Mouse (Mus musculus): Measurements from ENCODE around the gene Riiad1. TPM values are rescaled to one million over a fixed set of nuclear protein-coding genes. Genes with fewer than 3 reads are reported as not detected.

Gene Riiad1
- polyA plus RNA-seq, 1 experiment from 2014 or later: 0.24 TPM

- no peaks in the 10 kb centered on the region for H3K9me3 ChIP-seq (replicated peaks; ENCODE audit: control insufficient read depth, low read length)
- H3K4me1 ChIP-seq (ENCODE audit: control insufficient read depth, low read depth, low read length): peaks cover 9% of the 10 kb centered on the region
- ATAC-seq (ENCODE audit: low read depth): peak; percentile 57
- 1% methylated on average over 24 of the region's 24 CpGs for WGBS (ENCODE audit: insufficient replicate concordance)
- H3K4me2 ChIP-seq (ENCODE audit: low read depth, low read length): peak within 1 kb of the TSS; percentile 89
- H3K36me3 ChIP-seq (ENCODE audit: control insufficient read depth, insufficient read depth): peaks cover 21% of the 10 kb centered on the region
- peak within 1 kb of the TSS; percentile 61 for H3K27ac ChIP-seq (ENCODE audit: low read length)
- peaks cover 6% of the 10 kb centered on the region for H3K27me3 ChIP-seq (ENCODE audit: control insufficient read depth, insufficient read depth, low read depth, low read length)
- H3K4me3 ChIP-seq (ENCODE audit: low read depth, low read length): peak within 1 kb of the TSS; percentile 93
- peak within 1 kb of the TSS; percentile 93 for H3K9ac ChIP-seq (ENCODE audit: low read depth, low read length)
Measured at GRCm38 (mm10) chr3:94443597-94443964, 36.6 kb downstream of the Riiad1 start, which contains the start of gene Oaz3. Oaz3 (minus strand) TSS chr3:94443915.

- WGBS (ENCODE audit: insufficient replicate concordance): under 1% methylated on average over 38 of the region's 39 CpGs
Measured at GRCm38 (mm10) chr3:94442951-94443596, 37.1 kb downstream of the Riiad1 start, which contains the start of gene Mrpl9. Mrpl9 (plus strand) TSS chr3:94443318.

GRCm38 (mm10) chr3:94441182-94441581 lies 39.0 kb downstream of the Riiad1 start:
- no peak for ATAC-seq (ENCODE audit: low read depth)
- no peak overlapping the region for H3K27ac ChIP-seq (ENCODE audit: low read length)
- no peak overlapping the region for H3K4me2 ChIP-seq (ENCODE audit: low read depth, low read length)
- peaks cover 9% of the 10 kb centered on the region for H3K4me1 ChIP-seq (ENCODE audit: control insufficient read depth, low read depth, low read length)
- H3K27me3 ChIP-seq (ENCODE audit: control insufficient read depth, insufficient read depth, low read depth, low read length): peaks cover 6% of the 10 kb centered on the region
- 34% methylated on average over 3 of the region's 3 CpGs for WGBS (ENCODE audit: insufficient replicate concordance)
- H3K4me3 ChIP-seq (ENCODE audit: low read depth, low read length): no peak overlapping the region
- H3K9me3 ChIP-seq (replicated peaks; ENCODE audit: control insufficient read depth, low read length): no peaks in the 10 kb centered on the region
- no peak overlapping the region for H3K9ac ChIP-seq (ENCODE audit: low read depth, low read length)
- H3K36me3 ChIP-seq (ENCODE audit: control insufficient read depth, insufficient read depth): peaks cover 8% of the 10 kb centered on the region

More at GRCm38 (mm10) chr3:94442951-94443596, 37.1 kb downstream of the Riiad1 start, which contains the start of gene Mrpl9:
- Histone ChIP-seq H3K36me3 (ENCODE audit: control insufficient read depth, insufficient read depth) (peaks cover 18% of the 10 kb centered on the region), H3K4me2 (ENCODE audit: low read depth, low read length) (peak within 1 kb of the TSS; percentile 89), H3K9ac (ENCODE audit: low read depth, low read length) (peak within 1 kb of the TSS; percentile 93), H3K4me3 (ENCODE audit: low read depth, low read length) (peak within 1 kb of the TSS; percentile 93), H3K4me1 (ENCODE audit: control insufficient read depth, low read depth, low read length) (peaks cover 9% of the 10 kb centered on the region), H3K27me3 (ENCODE audit: control insufficient read depth, insufficient read depth, low read depth, low read length) (peaks cover 6% of the 10 kb centered on the region), H3K9me3 (replicated peaks; ENCODE audit: control insufficient read depth, low read length) (no peaks in the 10 kb centered on the region), H3K27ac (ENCODE audit: low read length) (peak within 1 kb of the TSS; percentile 61)
- ATAC-seq (ENCODE audit: low read depth): peak; percentile 99

GRCm38 (mm10) chr3:94436420-94436819 lies 43.7 kb downstream of the Riiad1 start:
- peaks cover 6% of the 10 kb centered on the region for H3K27me3 ChIP-seq (ENCODE audit: control insufficient read depth, insufficient read depth, low read depth, low read length)
- no peak overlapping the region for H3K9ac ChIP-seq (ENCODE audit: low read depth, low read length)
- H3K4me3 ChIP-seq (ENCODE audit: low read depth, low read length): no peak overlapping the region
- no peaks in the 10 kb centered on the region for H3K9me3 ChIP-seq (replicated peaks; ENCODE audit: control insufficient read depth, low read length)
- no peak overlapping the region for H3K4me2 ChIP-seq (ENCODE audit: low read depth, low read length)
- no peaks in the 10 kb centered on the region for H3K36me3 ChIP-seq (ENCODE audit: control insufficient read depth, insufficient read depth)
- H3K27ac ChIP-seq (ENCODE audit: low read length): no peak overlapping the region
- no peak for ATAC-seq (ENCODE audit: low read depth)
- no peaks in the 10 kb centered on the region; the same call in 1 of the 2 replicates for H3K4me1 ChIP-seq (ENCODE audit: control insufficient read depth, low read depth, low read length)
- WGBS (ENCODE audit: insufficient replicate concordance): 72% methylated on average over 9 of the region's 9 CpGs

DNA sequence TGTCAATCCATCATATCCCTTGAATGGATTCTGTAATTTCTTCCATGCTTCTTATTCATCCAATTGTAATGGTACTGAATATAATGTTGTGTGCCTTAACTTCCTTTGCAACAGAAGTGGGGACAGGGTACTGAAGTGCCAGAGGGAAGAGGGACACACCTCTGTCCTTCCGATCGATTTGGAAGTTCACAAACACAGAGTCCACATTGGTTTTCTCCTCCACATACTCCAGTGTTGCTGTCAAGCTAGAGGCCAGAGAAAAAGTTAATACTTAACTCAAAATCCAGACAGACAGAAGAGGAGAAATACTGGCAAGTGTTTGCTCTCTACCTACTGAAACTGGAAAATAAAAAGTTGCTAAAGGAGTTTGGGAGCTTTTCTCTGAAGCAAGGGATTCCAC lies 45.8 kb downstream of the Riiad1 start:
- peak overlapping the region; percentile 76 for H3K27ac ChIP-seq (ENCODE audit: low read length)
- 63% methylated on average over 2 of the region's 2 CpGs for WGBS (ENCODE audit: insufficient replicate concordance)
- no peaks in the 10 kb centered on the region; the same call in 1 of the 2 replicates for H3K4me1 ChIP-seq (ENCODE audit: control insufficient read depth, low read depth, low read length)
- no peaks in the 10 kb centered on the region for H3K36me3 ChIP-seq (ENCODE audit: control insufficient read depth, insufficient read depth)
- peak; percentile 66 for ATAC-seq (ENCODE audit: low read depth)
- H3K9me3 ChIP-seq (replicated peaks; ENCODE audit: control insufficient read depth, low read length): no peaks in the 10 kb centered on the region
- H3K4me3 ChIP-seq (ENCODE audit: low read depth, low read length): no peak overlapping the region
- no peak overlapping the region for H3K4me2 ChIP-seq (ENCODE audit: low read depth, low read length)
- H3K9ac ChIP-seq (ENCODE audit: low read depth, low read length): no peak overlapping the region
- no peaks in the 10 kb centered on the region for H3K27me3 ChIP-seq (ENCODE audit: control insufficient read depth, insufficient read depth, low read depth, low read length)

- no peak overlapping the region for H3K27ac ChIP-seq (ENCODE audit: low read length)
- H3K9me3 ChIP-seq (replicated peaks; ENCODE audit: control insufficient read depth, low read length): no peaks in the 10 kb centered on the region
- H3K27me3 ChIP-seq (ENCODE audit: control insufficient read depth, insufficient read depth, low read depth, low read length): no peaks in the 10 kb centered on the region
- H3K9ac ChIP-seq (ENCODE audit: low read depth, low read length): no peak overlapping the region
- 12% methylated on average over 2 of the region's 2 CpGs for WGBS (ENCODE audit: insufficient replicate concordance)
- no peak overlapping the region for H3K4me3 ChIP-seq (ENCODE audit: low read depth, low read length)
- ATAC-seq (ENCODE audit: low read depth): no peak
- no peak overlapping the region for H3K4me2 ChIP-seq (ENCODE audit: low read depth, low read length)
- no peaks in the 10 kb centered on the region for H3K36me3 ChIP-seq (ENCODE audit: control insufficient read depth, insufficient read depth)
- H3K4me1 ChIP-seq (ENCODE audit: control insufficient read depth, low read depth, low read length): no peaks in the 10 kb centered on the region; the same call in 1 of the 2 replicates
Measured at GRCm38 (mm10) chr3:94430980-94431379, 49.2 kb downstream of the Riiad1 start.

Other genes with a start within 250 kb of the Riiad1 start
- not detected in 2 replicates for gene Gm4778, start 216.3 kb downstream of the Riiad1 start, polyA plus RNA-seq (2015; fragmentation: Nextera tagmentation; extraction: Ambion mirVana)
- gene Them4, start 170.3 kb downstream of the Riiad1 start, polyA plus RNA-seq (2015; fragmentation: Nextera tagmentation; extraction: Ambion mirVana): 4.4 and 4.6 TPM in 2 replicates
- gene Them5, start 138.2 kb downstream of the Riiad1 start, polyA plus RNA-seq (2015; fragmentation: Nextera tagmentation; extraction: Ambion mirVana): not detected in 2 replicates
- gene C2cd4d, start 117.9 kb downstream of the Riiad1 start, polyA plus RNA-seq (2015; fragmentation: Nextera tagmentation; extraction: Ambion mirVana): not detected in 2 replicates
- gene Rorc, start 107.5 kb downstream of the Riiad1 start, polyA plus RNA-seq (2015; fragmentation: Nextera tagmentation; extraction: Ambion mirVana): 2.2 and 2.3 TPM in 2 replicates
- 0.06 TPM in 2 replicates for gene Lingo4, start 81.8 kb downstream of the Riiad1 start, polyA plus RNA-seq (2015; fragmentation: Nextera tagmentation; extraction: Ambion mirVana)
- gene Tdrkh, start 67.1 kb downstream of the Riiad1 start, polyA plus RNA-seq (2015; fragmentation: Nextera tagmentation; extraction: Ambion mirVana): 8.1 and 9.6 TPM in 2 replicates
- gene Mrpl9, start 37.0 kb downstream of the Riiad1 start, polyA plus RNA-seq (2015; fragmentation: Nextera tagmentation; extraction: Ambion mirVana): 33.5 and 33.8 TPM in 2 replicates
- gene Oaz3, start 36.4 kb downstream of the Riiad1 start, polyA plus RNA-seq (2015; fragmentation: Nextera tagmentation; extraction: Ambion mirVana): 0.26 and 0.32 TPM in 2 replicates
- 0.18 and 0.33 TPM in 2 replicates for gene Celf3, start 2.0 kb downstream of the Riiad1 start, polyA plus RNA-seq (2015; fragmentation: Nextera tagmentation; extraction: Ambion mirVana)
- 10.2 and 12.3 TPM in 2 replicates for gene Snx27, start 102.4 kb upstream of the Riiad1 start, polyA plus RNA-seq (2015; fragmentation: Nextera tagmentation; extraction: Ambion mirVana)
- not detected in 2 replicates for gene Gm10972, start 162.8 kb upstream of the Riiad1 start, polyA plus RNA-seq (2015; fragmentation: Nextera tagmentation; extraction: Ambion mirVana)
- 13.2 and 13.3 TPM in 2 replicates for gene Tuft1, start 178.5 kb upstream of the Riiad1 start, polyA plus RNA-seq (2015; fragmentation: Nextera tagmentation; extraction: Ambion mirVana)
- 93.0 and 115 TPM in 2 replicates for gene Selenbp2, start 213.2 kb upstream of the Riiad1 start, polyA plus RNA-seq (2015; fragmentation: Nextera tagmentation; extraction: Ambion mirVana)

Measured in liver, embryonic 16.5 days (tissue).